Mouse (Mus musculus): ENCODE measurements at regions not wholly inside any gene's neighbourhood (a gene's known extent, or its start where the extent isn't known, plus 50 kb on each side); places are given as distances from the start of the nearest gene placed in this dataset.

DNA sequence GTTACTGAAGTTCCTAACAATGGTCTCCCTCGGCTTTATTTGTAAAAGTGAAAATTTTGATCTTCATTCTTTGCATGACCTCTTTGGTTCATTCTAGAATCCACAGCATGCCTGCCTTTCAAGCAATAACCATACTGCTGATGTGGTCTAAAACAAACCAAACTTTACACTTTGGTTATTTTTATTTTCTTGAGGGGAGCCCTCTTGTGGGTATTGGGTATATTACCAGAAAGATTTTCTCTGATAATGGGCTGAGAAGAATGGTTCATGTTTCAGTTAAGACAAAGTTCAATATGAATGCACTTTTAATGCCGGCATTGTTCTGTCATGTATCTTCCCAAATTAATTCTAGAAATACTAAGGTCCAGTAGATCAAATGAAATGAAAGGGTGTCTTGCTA is 922.9 kb upstream of the Apob start:
- Histone ChIP-seq H3K4me2 (replicated peaks; ENCODE audit: low read depth) (no peak overlapping the region), H3K4me1 (replicated peaks; ENCODE audit: control insufficient read depth, insufficient read depth) (no peaks in the 10 kb centered on the region), H3K9ac (ENCODE audit: low read length) (no peak overlapping the region), H3K9me3 (ENCODE audit: control insufficient read depth, low read length) (no peaks in the 10 kb centered on the region), H3K36me3 (ENCODE audit: control insufficient read depth, insufficient read depth, low read length) (no peaks in the 10 kb centered on the region), H3K27me3 (ENCODE audit: control insufficient read depth, insufficient read depth, low read length) (no peaks in the 10 kb centered on the region), H3K27ac (replicated peaks) (no peak overlapping the region), H3K4me3 (ENCODE audit: low read depth, low read length) (no peak overlapping the region)
- ATAC-seq (ENCODE audit: low FRiP score, low TSS enrichment): no peak
- TF ChIP-seq CTCF (IDR thresholded peaks at IDR 0.05; ENCODE audit: low read depth) (peak; percentile 42), EP300 (optimal IDR thresholded peaks at IDR 0.05) (no peak)
- DNase-seq (ENCODE audit: low spot score): no peak
- WGBS: 66% methylated on average over 2 of the region's 2 CpGs

DNA sequence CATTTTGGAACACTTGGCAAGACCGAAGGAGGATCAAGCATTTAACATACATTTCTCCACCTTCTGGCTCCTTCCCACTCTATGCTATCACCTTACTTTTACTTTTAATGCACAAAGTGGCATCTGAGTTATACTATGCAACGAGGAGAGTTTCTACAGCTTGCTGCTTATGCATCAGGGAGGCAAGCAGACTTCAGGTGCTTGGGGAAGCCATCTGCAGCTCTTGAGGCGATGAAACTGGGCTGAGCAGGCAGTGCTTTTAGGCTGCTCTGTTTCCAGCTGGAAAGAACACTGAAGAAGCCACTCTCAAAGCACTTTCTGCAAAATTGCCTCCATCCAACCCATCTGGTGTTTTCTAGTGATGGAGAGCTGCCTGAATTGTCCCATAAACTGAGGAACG is 882.9 kb upstream of the Apob start:
- 73% methylated on average over 4 of the region's 4 CpGs for WGBS
- no peak for ATAC-seq (ENCODE audit: low FRiP score, low TSS enrichment)
- H3K27me3 ChIP-seq (ENCODE audit: control insufficient read depth, insufficient read depth, low read length): no peaks in the 10 kb centered on the region

DNA sequence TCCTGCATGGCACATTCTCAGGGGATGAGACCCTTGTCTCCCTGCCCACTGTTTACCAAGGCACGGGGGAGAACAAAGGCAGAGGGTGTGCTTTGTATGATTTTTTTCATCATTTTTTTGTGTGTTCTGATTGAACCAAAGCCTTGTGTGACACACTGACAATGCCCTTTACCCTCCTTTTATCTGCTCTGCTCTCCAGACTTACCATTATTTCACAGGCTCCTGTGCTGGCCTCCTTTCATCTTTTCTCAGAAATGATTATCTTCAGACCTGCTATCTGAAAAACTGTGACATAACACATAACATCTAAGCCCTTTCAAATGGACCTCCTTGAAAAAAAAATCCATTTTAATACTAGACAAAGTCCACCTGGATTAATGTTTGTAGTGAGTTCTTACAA is 882.0 kb upstream of the Apob start:
- Histone ChIP-seq H3K9me3 (ENCODE audit: control insufficient read depth, low read length) (no peaks in the 10 kb centered on the region), H3K27me3 (ENCODE audit: control insufficient read depth, insufficient read depth, low read length) (no peaks in the 10 kb centered on the region), H3K4me2 (replicated peaks; ENCODE audit: low read depth) (no peak overlapping the region), H3K4me3 (ENCODE audit: low read depth, low read length) (no peak overlapping the region), H3K36me3 (ENCODE audit: control insufficient read depth, insufficient read depth, low read length) (no peaks in the 10 kb centered on the region), H3K27ac (replicated peaks) (no peak overlapping the region), H3K9ac (ENCODE audit: low read length) (no peak overlapping the region), H3K4me1 (replicated peaks; ENCODE audit: control insufficient read depth, insufficient read depth) (no peaks in the 10 kb centered on the region)
- DNase-seq (ENCODE audit: low spot score): no peak
- no peak for TF ChIP-seq EP300 (optimal IDR thresholded peaks at IDR 0.05)
- no peak for TF ChIP-seq CTCF (IDR thresholded peaks at IDR 0.05; ENCODE audit: low read depth)
- WGBS: 31% methylated on average over 1 of the region's 1 CpGs
- no peak for ATAC-seq (ENCODE audit: low FRiP score, low TSS enrichment)

More for the DNA sequence above, 882.9 kb upstream of the Apob start:
- TF ChIP-seq EP300 (optimal IDR thresholded peaks at IDR 0.05) (no peak), CTCF (IDR thresholded peaks at IDR 0.05; ENCODE audit: low read depth) (no peak)
- Histone ChIP-seq H3K4me1 (replicated peaks; ENCODE audit: control insufficient read depth, insufficient read depth) (no peaks in the 10 kb centered on the region), H3K4me2 (replicated peaks; ENCODE audit: low read depth) (no peak overlapping the region), H3K9me3 (ENCODE audit: control insufficient read depth, low read length) (no peaks in the 10 kb centered on the region), H3K36me3 (ENCODE audit: control insufficient read depth, insufficient read depth, low read length) (no peaks in the 10 kb centered on the region), H3K4me3 (ENCODE audit: low read depth, low read length) (no peak overlapping the region), H3K9ac (ENCODE audit: low read length) (no peak overlapping the region), H3K27ac (replicated peaks) (no peak overlapping the region)
- DNase-seq (ENCODE audit: low spot score): no peak

DNA sequence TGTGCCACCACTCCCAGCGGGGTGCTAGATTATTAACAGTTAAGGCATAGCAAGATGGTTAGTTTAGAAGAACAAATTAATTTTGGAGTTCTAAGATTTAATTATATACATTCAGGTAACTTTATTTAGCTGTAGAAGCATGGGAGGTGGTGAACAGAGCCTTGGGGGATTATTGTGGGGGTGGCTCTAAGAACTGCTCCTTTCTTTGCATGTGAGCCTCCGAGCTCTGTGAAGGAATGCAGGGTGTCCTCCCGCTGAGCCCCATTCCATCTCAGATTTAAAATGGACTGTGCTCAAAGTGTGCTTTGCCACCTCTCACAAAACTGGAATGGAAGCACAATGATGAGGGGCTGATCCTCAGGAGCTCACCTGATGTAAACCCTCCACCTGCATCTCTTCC is 881.2 kb upstream of the Apob start:
- Histone ChIP-seq H3K27me3 (ENCODE audit: control insufficient read depth, insufficient read depth, low read length) (no peaks in the 10 kb centered on the region), H3K4me3 (ENCODE audit: low read depth, low read length) (no peak overlapping the region), H3K36me3 (ENCODE audit: control insufficient read depth, insufficient read depth, low read length) (no peaks in the 10 kb centered on the region), H3K9ac (ENCODE audit: low read length) (no peak overlapping the region), H3K9me3 (ENCODE audit: control insufficient read depth, low read length) (no peaks in the 10 kb centered on the region), H3K4me1 (replicated peaks; ENCODE audit: control insufficient read depth, insufficient read depth) (no peaks in the 10 kb centered on the region), H3K27ac (replicated peaks) (no peak overlapping the region), H3K4me2 (replicated peaks; ENCODE audit: low read depth) (no peak overlapping the region)
- 73% methylated on average over 3 of the region's 3 CpGs for WGBS
- DNase-seq (ENCODE audit: low spot score): no peak
- ATAC-seq (ENCODE audit: low FRiP score, low TSS enrichment): no peak
- TF ChIP-seq CTCF (IDR thresholded peaks at IDR 0.05; ENCODE audit: low read depth) (no peak), EP300 (optimal IDR thresholded peaks at IDR 0.05) (no peak)

DNA sequence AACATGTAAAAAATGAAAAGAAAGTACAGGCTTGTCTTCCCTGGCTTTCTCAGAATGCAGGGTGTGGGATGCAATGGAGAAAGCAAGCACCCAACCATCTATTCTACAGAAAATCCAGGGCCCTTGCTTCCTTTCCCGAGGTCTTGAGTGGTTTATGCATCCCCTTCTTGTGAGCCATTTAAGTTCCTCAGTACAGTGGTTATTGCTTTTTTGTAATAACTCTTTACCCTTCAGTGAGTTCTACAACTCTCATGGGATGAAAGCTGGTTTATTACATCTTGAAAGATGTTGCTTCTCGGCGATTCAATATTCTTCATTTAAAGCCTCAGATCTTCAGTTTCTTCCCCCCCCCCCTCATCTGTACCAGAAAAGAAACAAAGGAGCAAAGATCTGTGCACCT is 838.4 kb upstream of the Apob start:
- Histone ChIP-seq H3K36me3 (ENCODE audit: control insufficient read depth, insufficient read depth, low read length) (no peaks in the 10 kb centered on the region), H3K27ac (replicated peaks) (no peak overlapping the region), H3K4me2 (replicated peaks; ENCODE audit: low read depth) (no peak overlapping the region), H3K27me3 (ENCODE audit: control insufficient read depth, insufficient read depth, low read length) (no peaks in the 10 kb centered on the region), H3K9me3 (ENCODE audit: control insufficient read depth, low read length) (no peaks in the 10 kb centered on the region), H3K4me3 (ENCODE audit: low read depth, low read length) (no peak overlapping the region), H3K4me1 (replicated peaks; ENCODE audit: control insufficient read depth, insufficient read depth) (no peaks in the 10 kb centered on the region), H3K9ac (ENCODE audit: low read length) (no peak overlapping the region)
- 79% methylated on average over 3 of the region's 3 CpGs for WGBS
- DNase-seq (ENCODE audit: low spot score) (no peak), ATAC-seq (ENCODE audit: low FRiP score, low TSS enrichment) (no peak)
- TF ChIP-seq EP300 (optimal IDR thresholded peaks at IDR 0.05) (no peak), CTCF (IDR thresholded peaks at IDR 0.05; ENCODE audit: low read depth) (no peak)
